In the genomic region with DNA sequence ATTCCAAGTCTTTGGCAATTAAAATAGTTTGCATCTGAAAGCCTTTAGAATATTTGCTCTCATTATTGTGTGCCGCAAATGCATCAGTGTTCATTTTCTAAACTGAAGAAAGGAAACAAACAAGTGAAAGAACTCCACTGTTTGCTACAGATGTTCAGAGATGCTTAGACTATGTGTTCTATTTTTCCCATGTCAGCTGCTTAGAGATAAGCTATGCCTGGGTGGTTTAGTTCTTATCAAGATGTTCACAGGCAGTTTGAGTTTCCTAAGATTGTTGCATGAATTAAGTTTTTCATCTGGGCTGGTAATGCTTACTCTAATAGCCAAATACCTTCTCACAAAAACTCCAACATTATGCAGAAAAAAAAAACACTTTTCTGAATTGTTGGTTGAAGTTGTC, we compare ENCODE assay signal across 18 mouse cellular contexts.
"Had no signal": no experiment of that assay in that cellular context is flagged by ENCODE, and none has a peak within 500 bp of the region (broad histone marks: within the 10 kb centered on the region; RNA-seq: fewer than 3 reads in every experiment).

No protein-coding gene starts in this region.

- H3K4me1 ChIP-seq: midbrain, embryonic 10.5 days; midbrain, embryonic 12.5 days; neural tube, embryonic 13.5 days; neural tube, embryonic 15.5 days had no signal

- H3K36me3 ChIP-seq: midbrain, embryonic 10.5 days; midbrain, embryonic 12.5 days; neural tube, embryonic 13.5 days; neural tube, embryonic 15.5 days had no signal

- H3K4me3 ChIP-seq: midbrain, embryonic 10.5 days; midbrain, embryonic 12.5 days; myocyte; neural tube, embryonic 13.5 days; neural tube, embryonic 15.5 days had no signal

- ATAC-seq: midbrain, embryonic 16.5 days had no signal

- H3K9ac ChIP-seq: lung, embryonic 14.5 days; midbrain, embryonic 12.5 days; neural tube, embryonic 13.5 days; neural tube, embryonic 15.5 days had no signal

- H3K27me3 ChIP-seq: midbrain, embryonic 12.5 days; neural tube, embryonic 13.5 days; neural tube, embryonic 15.5 days had no signal

- H3K27ac ChIP-seq: midbrain, embryonic 10.5 days; midbrain, embryonic 12.5 days; neural tube, embryonic 13.5 days; neural tube, embryonic 15.5 days had no signal

- DNase-seq: lung, embryonic 14.5 days; lung, postnatal 10 days; lung, postnatal 4 days; midbrain, embryonic 14.5 days; retina, postnatal 1 day; right cerebral cortex, adult 18-20 months; right cerebral cortex, postnatal 25 days; right cerebral cortex, postnatal 4 days; spleen, adult 18-20 months; thymus, adult 18-20 months; thymus, postnatal 14 days; thymus, postnatal 4 days had no signal

- H3K4me2 ChIP-seq: lung, embryonic 14.5 days; midbrain, embryonic 12.5 days; neural tube, embryonic 13.5 days; neural tube, embryonic 15.5 days had no signal

- H3K9me3 ChIP-seq: midbrain, embryonic 10.5 days; midbrain, embryonic 12.5 days; neural tube, embryonic 13.5 days; neural tube, embryonic 15.5 days had no signal
